Mouse (Mus musculus) layer of hippocampus, adult 2 months (tissue): Measurements from ENCODE around the gene Olfr30. TPM values are rescaled to one million over a fixed set of nuclear protein-coding genes. Genes with fewer than 3 reads are reported as not detected.
"Not testable (repeated sequence)": the region's sequence is repeated elsewhere in the genome, so short reads cannot be mapped to it uniquely, and the experiment has no call there.

ENCODE experiments used
- DNase-seq, 2 experiments: peaks; one replicate each; pipeline ENCODE4 v3.0.0; 2022; ENCODE audit warnings: low spot score in 2 of 2
- H3K27ac ChIP-seq: fragments of 200-600 bp; 2 replicates; pipeline ENCODE4 v1.8.1; 2022
- H3K4me3 ChIP-seq: fragments of 200-600 bp; 2 replicates; pipeline ENCODE4 v1.8.1; 2022; ENCODE audit warnings: mild to moderate bottlenecking
- CTCF ChIP-seq: fragments of 200-600 bp; conservative IDR thresholded peaks from 2 replicates; pipeline ENCODE4 v1.8.1; 2022; ENCODE audit warnings: antibody characterized with exemption, mild to moderate bottlenecking, moderate library complexity
- long read RNA-seq, 2 experiments: library from polyadenylated mRNA; stranded (forward); transcript quantifications; one replicate each; pipeline ENCODE4 v2.0.0; 2021; ENCODE audit warnings: borderline mapping rate in 2 of 2
- total RNA-seq, 2 experiments: library from RNA; stranded (reverse); gene quantifications; 2 replicates each; pipeline ENCODE4 v1.2.3; 2021

Olfr30 gene
- total RNA-seq, result not detected
- long read RNA-seq, experiment 1, result 0 reads
- long read RNA-seq, experiment 2, result 0 reads

DNA sequence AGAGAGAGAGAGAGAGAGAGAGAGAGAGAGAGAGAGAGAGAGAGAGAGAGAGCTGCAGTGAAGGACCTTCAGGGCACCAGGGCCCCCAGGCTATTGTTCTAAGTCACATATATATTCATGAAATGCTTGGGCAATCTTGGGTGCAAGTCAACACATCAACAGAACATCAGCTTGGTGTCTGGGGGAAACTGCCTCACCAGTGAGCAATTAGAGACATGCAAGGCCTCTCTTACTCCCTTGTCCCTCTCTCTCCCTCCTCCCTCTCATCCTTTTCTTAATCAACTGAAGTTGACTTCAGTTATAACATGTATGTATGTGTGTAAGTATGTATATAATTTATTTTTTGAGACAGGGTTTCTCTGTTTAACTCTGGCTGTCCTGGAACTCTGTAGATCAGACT is at the start of gene Olfr30:
TSS of gene Olfr30 (minus strand) at position 101 of the 400 bp plus-strand sequence.
- no peak for DNase-seq
- H3K27ac ChIP-seq, result no peak within 1 kb of the TSS
- no peak within 1 kb of the TSS for H3K4me3 ChIP-seq
- TF ChIP-seq CTCF, result no peak

DNA sequence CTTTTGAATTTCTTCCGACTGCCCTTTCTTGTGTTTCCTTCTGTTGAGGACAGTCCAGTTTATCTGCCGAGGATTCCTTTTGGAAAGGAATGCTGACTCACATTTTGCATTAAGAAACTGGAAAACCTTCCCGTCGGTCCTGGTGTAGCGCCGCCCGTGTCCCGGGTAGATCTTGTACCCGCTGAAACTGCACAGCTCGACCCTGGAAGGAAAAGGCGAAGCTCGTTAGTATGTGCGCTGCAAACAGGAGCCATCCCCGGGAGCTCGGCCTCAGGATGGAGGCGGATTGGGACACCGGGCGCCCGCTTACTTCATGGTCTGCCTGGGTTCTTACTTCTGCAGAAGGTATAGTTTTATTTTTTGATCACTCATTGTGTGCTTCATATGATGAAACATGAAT is 47.0 kb upstream of the Olfr30 start:
- DNase-seq, H3K4me3 ChIP-seq, H3K27ac ChIP-seq: not testable (repeated sequence)

DNA sequence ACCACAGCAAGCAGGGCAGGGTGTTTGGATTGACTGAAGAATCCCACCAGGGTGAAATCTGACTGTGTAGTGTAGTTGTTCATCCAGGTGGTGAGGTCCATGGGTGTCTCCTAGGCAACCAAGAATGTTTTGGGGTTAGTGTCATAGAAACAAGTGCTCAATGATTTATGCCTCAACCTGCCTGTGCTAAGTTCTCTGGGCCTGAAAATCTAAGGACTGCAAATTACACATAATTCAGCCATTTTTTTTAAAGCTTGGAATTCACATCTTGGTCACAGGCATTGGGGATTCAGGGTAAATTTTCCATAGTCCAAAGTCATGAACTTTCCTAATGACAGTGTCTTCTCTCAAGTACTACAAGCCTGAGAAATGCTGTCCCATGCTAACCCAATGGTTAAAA is 40.4 kb upstream of the Olfr30 start, which contains the start of gene Olfr331:
TSS of gene Olfr331 (minus strand) at position 101 of the 400 bp plus-strand sequence.
- H3K4me3 ChIP-seq, H3K27ac ChIP-seq, DNase-seq: not testable (repeated sequence)

DNA sequence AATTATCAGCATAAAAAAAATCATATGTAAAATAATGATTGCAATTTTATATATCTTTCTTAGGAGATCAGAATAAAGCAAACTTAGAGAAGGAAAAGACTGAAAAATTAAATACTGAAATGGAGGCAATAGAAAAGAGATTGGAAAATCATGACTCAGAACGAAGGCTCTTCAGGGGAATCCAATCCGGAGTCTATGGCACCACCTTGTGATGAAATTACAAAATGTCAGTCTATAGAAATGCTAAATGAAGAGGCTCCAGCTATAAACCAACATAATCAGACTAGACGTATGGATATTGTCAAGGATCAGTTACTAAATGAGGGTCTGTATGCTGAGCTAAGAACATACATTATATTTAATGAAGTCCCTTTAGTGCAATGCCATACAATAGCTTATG is 37.2 kb upstream of the Olfr30 start:
- DNase-seq, result peak; percentile 23 to 24
- Histone ChIP-seq H3K27ac (no peak overlapping the region), H3K4me3 (no peak overlapping the region)
- TF ChIP-seq CTCF, result peak; percentile 78

DNA sequence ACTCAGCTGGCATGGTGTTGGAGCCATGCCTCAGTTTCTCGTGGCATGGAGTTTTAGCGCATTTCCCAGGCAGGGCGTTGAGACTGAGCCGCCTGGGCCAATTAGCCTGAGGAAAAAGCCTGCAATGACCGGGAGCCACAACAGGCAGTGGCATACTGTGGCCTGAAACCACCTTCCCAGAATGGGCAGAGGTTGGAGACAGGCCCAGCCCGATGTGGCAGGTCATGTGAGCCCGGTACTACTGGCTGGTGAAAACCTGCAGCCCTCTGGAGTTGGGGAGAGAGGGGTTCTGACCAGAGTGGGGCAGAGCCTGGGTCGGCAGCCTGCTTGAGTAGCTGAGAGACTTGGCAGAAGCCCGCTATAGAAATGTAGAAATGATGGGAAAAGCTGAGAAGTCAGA is 36.7 kb upstream of the Olfr30 start:
- no peak overlapping the region for H3K27ac ChIP-seq
- no peak overlapping the region for H3K4me3 ChIP-seq
- no peak for DNase-seq
- no peak for TF ChIP-seq CTCF

DNA sequence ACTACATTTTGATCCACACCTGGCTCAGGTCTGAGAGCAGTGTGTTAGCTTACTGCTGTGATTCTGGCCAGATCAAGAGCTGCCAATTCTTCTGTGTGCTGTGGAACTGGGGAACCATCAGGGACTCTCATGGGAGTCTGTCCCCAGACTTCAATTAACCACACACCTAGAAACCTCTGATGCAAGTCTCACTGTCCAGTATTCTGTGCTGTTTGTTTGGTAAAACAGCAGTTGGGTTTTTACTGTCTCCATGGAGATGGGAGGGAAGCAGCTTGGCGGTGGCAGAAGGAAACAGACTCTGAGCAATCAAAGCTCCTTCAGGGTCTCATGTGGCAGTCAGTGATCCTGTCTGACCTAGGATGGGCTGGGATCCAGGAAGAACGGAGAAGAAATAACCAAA is 30.4 kb upstream of the Olfr30 start, which contains the start of gene Olfr332:
TSS of gene Olfr332 (minus strand) at position 101 of the 400 bp plus-strand sequence.
- no peak for TF ChIP-seq CTCF
- no peak within 1 kb of the TSS for H3K27ac ChIP-seq
- H3K4me3 ChIP-seq, result no peak within 1 kb of the TSS
- DNase-seq, result no peak

DNA sequence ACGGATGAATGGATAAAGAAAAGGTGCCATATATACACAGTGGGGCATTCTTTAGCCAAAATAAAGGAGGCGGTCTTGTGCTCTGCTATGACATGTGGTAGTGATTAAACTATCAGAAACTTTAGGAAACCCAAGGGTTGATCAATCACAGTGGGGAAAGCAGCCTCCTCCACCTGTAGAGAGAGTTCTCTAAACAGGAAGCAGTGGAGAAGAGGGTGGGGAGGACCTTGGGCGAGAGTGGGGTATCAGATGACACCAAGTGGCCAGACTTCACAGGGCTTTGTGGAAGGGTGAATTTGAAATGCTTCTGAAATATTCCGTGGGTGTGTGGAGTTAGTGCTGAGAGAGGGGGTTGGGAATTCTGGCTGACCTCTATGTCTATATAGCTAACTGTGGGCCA is 8.5 kb downstream of the Olfr30 start:
- no peak overlapping the region for H3K27ac ChIP-seq
- no peak for DNase-seq
- no peak for TF ChIP-seq CTCF
- H3K4me3 ChIP-seq, result no peak overlapping the region

DNA sequence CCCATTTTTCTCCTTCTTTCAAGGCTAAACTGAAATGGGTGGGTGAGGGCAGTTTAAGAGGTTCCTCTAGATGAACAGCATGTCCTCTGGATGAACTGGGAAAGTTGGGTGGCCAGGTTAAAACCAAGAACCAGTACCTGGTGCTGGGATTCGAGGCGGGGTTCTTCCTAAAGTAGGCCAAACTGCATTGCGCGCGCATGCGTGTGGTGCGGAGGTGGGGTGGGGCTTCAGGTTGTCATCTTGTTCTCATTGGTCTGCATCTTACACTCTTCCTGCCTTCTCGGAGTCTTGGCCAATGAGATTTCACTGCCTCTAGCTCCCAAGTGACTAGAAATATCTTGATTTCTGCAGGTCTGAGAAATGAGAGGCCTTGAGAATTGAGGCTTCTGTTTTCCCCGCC is 9.3 kb downstream of the Olfr30 start, which contains the start of gene Lypd9:
TSS of gene Lypd9 (minus strand) at position 165 of the 400 bp plus-strand sequence.
- no peak for TF ChIP-seq CTCF
- DNase-seq, result no peak
- no peak within 1 kb of the TSS for H3K4me3 ChIP-seq
- H3K27ac ChIP-seq, result no peak within 1 kb of the TSS

DNA sequence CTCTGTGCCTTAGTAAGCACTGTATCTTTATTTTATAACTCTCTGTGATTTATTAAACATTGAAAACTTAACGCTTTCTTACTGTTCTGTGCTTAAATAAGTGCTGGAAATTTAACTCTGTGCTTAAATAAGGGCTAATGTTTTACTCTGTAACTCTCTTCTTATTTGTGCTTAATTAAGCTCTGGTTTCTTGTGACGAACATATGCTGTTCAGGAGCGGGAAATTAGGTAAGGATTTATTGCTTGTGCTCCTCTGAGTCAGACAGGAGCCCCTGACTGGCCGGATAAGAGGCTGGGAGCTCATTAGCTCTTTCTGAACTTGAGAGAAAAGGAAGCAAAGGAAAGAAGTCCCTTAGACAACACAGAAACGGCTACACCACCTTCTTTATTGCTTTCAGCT is 24.2 kb downstream of the Olfr30 start:
- no peak for DNase-seq
- TF ChIP-seq CTCF, result no peak
- Histone ChIP-seq H3K4me3 (no peak overlapping the region), H3K27ac (no peak overlapping the region)

DNA sequence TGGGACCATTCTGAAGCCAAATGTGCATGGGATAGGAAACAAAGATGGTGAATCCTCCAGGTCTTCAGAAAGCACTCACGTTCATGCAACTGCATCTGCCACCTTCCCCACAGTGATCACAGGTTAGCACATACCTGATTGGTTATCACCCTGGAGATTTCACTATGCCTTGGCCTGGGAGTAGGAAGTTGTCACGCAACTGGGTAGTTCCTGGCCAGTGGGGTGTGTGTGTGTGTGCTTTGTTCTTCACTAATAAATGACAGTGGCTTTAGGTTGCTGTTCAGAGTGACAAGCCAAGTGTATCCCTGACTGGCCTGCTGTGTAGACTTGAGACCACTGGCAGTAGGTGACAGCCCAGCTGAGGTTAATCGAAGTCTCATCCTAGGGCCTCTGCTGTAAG is 29.8 kb downstream of the Olfr30 start, which contains the start of gene Gm12253:
TSS of gene Gm12253 (plus strand) at position 301 of the 400 bp plus-strand sequence.
- Histone ChIP-seq H3K4me3 (no peak within 1 kb of the TSS), H3K27ac (no peak within 1 kb of the TSS)
- DNase-seq, result no peak
- no peak for TF ChIP-seq CTCF

DNA sequence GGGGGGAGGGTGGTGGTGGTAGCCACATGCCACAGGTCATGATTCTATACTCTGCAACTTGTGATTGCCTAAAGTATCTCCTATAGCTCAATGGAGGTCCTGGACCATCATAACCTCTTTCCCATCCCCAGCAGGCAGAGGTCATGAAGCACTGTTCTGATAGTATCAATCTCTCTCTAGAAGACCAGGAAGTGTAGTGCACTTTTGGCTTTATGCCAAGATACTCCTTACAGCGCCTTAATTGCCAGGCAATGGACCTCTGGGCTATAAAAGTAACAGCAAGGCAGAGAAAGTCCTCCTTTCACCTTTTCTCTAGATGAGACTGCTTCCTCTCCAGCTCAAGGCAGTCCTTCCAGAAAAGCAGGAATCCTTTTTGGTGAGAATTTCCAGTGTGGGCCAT is 41.3 kb downstream of the Olfr30 start, which contains the start of gene 1810065E05Rik:
TSS of gene 1810065E05Rik (plus strand) at position 297 of the 400 bp plus-strand sequence.
- H3K27ac ChIP-seq, result no peak within 1 kb of the TSS
- no peak within 1 kb of the TSS for H3K4me3 ChIP-seq
- no peak for TF ChIP-seq CTCF
- DNase-seq, result no peak

DNA sequence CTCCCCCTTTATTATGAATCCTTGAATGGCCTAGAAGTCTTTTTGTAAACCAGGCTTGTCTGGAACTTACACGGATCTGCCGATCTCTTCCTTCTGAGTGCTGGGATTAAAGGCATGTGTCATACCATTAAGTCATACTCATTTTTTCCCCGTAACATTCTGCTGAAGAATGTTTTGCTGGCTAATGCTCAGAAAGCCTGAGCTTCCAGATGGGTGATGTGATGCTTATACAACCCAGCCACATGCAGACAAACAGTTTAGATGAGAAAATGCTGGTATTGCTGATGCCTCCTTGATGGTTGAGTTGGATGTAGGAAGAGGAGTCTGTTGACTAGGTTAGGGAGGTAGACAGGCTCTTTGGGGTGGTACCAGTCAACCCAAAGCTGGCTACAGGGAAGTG is 43.7 kb downstream of the Olfr30 start:
- no peak overlapping the region for H3K27ac ChIP-seq
- H3K4me3 ChIP-seq, result no peak overlapping the region
- peak; percentile 18 to 46 for DNase-seq
- no peak for TF ChIP-seq CTCF

DNA sequence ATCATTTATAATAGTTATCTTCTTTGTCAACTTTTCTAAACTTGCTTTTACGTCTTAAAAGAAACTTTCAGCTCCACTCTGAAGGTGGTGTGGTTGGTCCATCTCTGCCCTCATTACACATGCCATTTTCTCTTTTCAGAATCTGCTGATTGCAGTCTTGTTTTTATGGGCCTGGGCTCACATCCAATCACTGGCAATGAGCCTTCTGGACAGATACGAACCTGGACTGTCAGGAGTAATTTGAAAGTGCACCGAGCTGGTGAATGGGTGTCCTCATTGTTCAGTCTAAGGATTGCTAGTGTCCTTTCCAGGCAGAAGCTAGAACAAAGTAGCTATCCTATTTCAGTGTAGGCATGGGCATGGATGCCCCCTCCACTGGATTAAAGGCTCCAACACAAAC is 54.0 kb downstream of the Olfr30 start:
- no peak overlapping the region for H3K27ac ChIP-seq
- DNase-seq, result no peak
- no peak for TF ChIP-seq CTCF

More for the DNA sequence above, 54.0 kb downstream of the Olfr30 start:
- H3K4me3 ChIP-seq, result no peak overlapping the region

Other genes with a start within 250 kb of the Olfr30 start
- not detected for gene 4930438A08Rik, start 187.5 kb downstream of the Olfr30 start, total RNA-seq
- gene Zfp692, start 155.2 kb downstream of the Olfr30 start, total RNA-seq, result 10 to 100 TPM; 29.2 to 30.9 TPM
- gene Zfp672, start 131.9 kb downstream of the Olfr30 start, total RNA-seq, result 10 to 100 TPM; 49.1 to 51.0 TPM
- gene Sh3bp5l, start 131.5 kb downstream of the Olfr30 start, total RNA-seq, result 10 to 100 TPM; 52.9 to 56.2 TPM
- not detected for gene Lypd8, start 83.2 kb downstream of the Olfr30 start, total RNA-seq
- gene 1810065E05Rik, start 41.2 kb downstream of the Olfr30 start, total RNA-seq, result not detected
- gene Gm12253, start 29.7 kb downstream of the Olfr30 start, total RNA-seq, result not detected
- gene Lypd9, start 9.3 kb downstream of the Olfr30 start, total RNA-seq, result not detected
- gene Olfr332, start 30.3 kb upstream of the Olfr30 start, total RNA-seq, result not detected
- not detected for gene Olfr331, start 40.3 kb upstream of the Olfr30 start, total RNA-seq
- not detected for gene Olfr330, start 72.6 kb upstream of the Olfr30 start, total RNA-seq
- gene Olfr329-ps, start 84.2 kb upstream of the Olfr30 start, total RNA-seq, result not detected
- gene Olfr328, start 93.4 kb upstream of the Olfr30 start, total RNA-seq, result under 1 TPM; 0.12 to 0.13 TPM
- gene Olfr224, start 108.3 kb upstream of the Olfr30 start, total RNA-seq, result not detected
- gene Olfr325, start 115.5 kb upstream of the Olfr30 start, total RNA-seq, result not detected
- gene Olfr324, start 132.8 kb upstream of the Olfr30 start, total RNA-seq, result not detected
- gene 2210407C18Rik, start 153.8 kb upstream of the Olfr30 start, total RNA-seq, result not detected
- not detected for gene Olfr323, start 168.2 kb upstream of the Olfr30 start, total RNA-seq
- gene Trim58, start 178.2 kb upstream of the Olfr30 start, total RNA-seq, result not detected
- not detected for gene Olfr322, start 196.5 kb upstream of the Olfr30 start, total RNA-seq
- gene Olfr320, start 218.8 kb upstream of the Olfr30 start, total RNA-seq, result not detected
- gene Olfr319, start 236.9 kb upstream of the Olfr30 start, total RNA-seq, result not detected